Mouse (Mus musculus): ENCODE measurements around the gene Slc25a1. TPM values are rescaled to one million over a fixed set of nuclear protein-coding genes. Genes with fewer than 3 reads are reported as not detected.

Gene Slc25a1
- total and polyA plus RNA-seq, 3 experiments: 113 to 141 (median 134) TPM

GRCm38 (mm10) chr16:17938821-17939220 lies 10.8 kb upstream of the Slc25a1 start (continued):
- TF ChIP-seq MAFK (IDR thresholded peaks at IDR 0.05; ENCODE audit: insufficient replicate concordance, low read length) (no peak), NELFE (IDR thresholded peaks at IDR 0.05; ENCODE audit: low read depth, low read length) (no peak), JUND (conservative IDR thresholded peaks at IDR 0.05; ENCODE audit: low read depth, low read length) (no peak), ZKSCAN1 (IDR thresholded peaks at IDR 0.05; ENCODE audit: borderline replicate concordance, low read depth, low read length) (no peak), MXI1 (IDR thresholded peaks at IDR 0.05; ENCODE audit: low read depth, low read length) (no peak), MYC (IDR thresholded peaks at IDR 0.05; ENCODE audit: low read depth, low read length) (no peak), SMC3 (IDR thresholded peaks at IDR 0.05; ENCODE audit: low read depth, low read length) (peak; percentile 94)

- Histone ChIP-seq H3K4me2 (ENCODE audit: insufficient read depth, low read depth, poor library complexity, severe bottlenecking) (peak overlapping the region; percentile 47), H3K36me3 (replicated peaks in 1 of 2; ENCODE audit: control insufficient read depth in 1 of 2, insufficient read depth in 1 of 2, low read length in 1 of 2) (no peaks in the 10 kb centered on the region), H3K79me2 (replicated peaks; ENCODE audit: control insufficient read depth, extremely low read depth, insufficient read depth, poor library complexity, severe bottlenecking) (no peaks in the 10 kb centered on the region), H3K9me3 (replicated peaks; ENCODE audit: low read length) (no peaks in the 10 kb centered on the region), H3K9ac (ENCODE audit: insufficient read depth, low read depth) (no peak overlapping the region), H3K4me1 (ENCODE audit: control insufficient read depth in 1 of 2, insufficient read depth in 2 of 2) (peaks cover 0 to 9% of the 10 kb centered on the region in 2 experiments; a peak in 2 of 4 replicates), H3K4me3 (replicated peaks in 1 of 3; ENCODE audit: low read depth in 2 of 3, low read length in 2 of 3, poor library complexity in 1 of 3) (no peak overlapping the region), H3K27me3 (replicated peaks) (peaks cover 59% of the 10 kb centered on the region), H3K27ac (ENCODE audit: insufficient read depth, low read depth) (no peak overlapping the region)
- in situ Hi-C loops (cut with MboI; ENCODE audit: low pct_ligation_motif_present, low pct_unique_long_range_greater_than_20kb, low sequenced_read_pairs): no loop called here
- no peak for TF ChIP-seq MXI1 (IDR thresholded peaks at IDR 0.05; ENCODE audit: low read depth, low read length)
- no peak for TF ChIP-seq BHLHE40 (IDR thresholded peaks at IDR 0.05; ENCODE audit: low read depth, low read length)
- TF ChIP-seq ELF1 (IDR thresholded peaks at IDR 0.05; ENCODE audit: low read depth, low read length): no peak
- TF ChIP-seq RCOR1 (conservative IDR thresholded peaks at IDR 0.05; ENCODE audit: low read depth, low read length): no peak
- TF ChIP-seq ZC3H11A (IDR thresholded peaks at IDR 0.05; ENCODE audit: low read depth, low read length): no peak
- TF ChIP-seq ZMIZ1 (IDR thresholded peaks at IDR 0.05; ENCODE audit: low read depth, low read length): no peak
- TF ChIP-seq MYC (IDR thresholded peaks at IDR 0.05; ENCODE audit: low read depth, low read length): no peak
- TF ChIP-seq NELFE (IDR thresholded peaks at IDR 0.05; ENCODE audit: low read depth, low read length): no peak
- no peak for TF ChIP-seq TBP (conservative IDR thresholded peaks at IDR 0.05; ENCODE audit: low read depth, low read length)
- TF ChIP-seq KAT2A (IDR thresholded peaks at IDR 0.05; ENCODE audit: insufficient replicate concordance, low read length): no peak
- TF ChIP-seq USF1 (IDR thresholded peaks at IDR 0.05; ENCODE audit: low read depth, low read length): no peak
- no peak for TF ChIP-seq CHD2 (IDR thresholded peaks at IDR 0.05; ENCODE audit: low read length)
- no peak for TF ChIP-seq ZNF384 (IDR thresholded peaks at IDR 0.05; ENCODE audit: low read depth, low read length)
- TF ChIP-seq JUND (conservative IDR thresholded peaks at IDR 0.05; ENCODE audit: low read depth, low read length): no peak
- TF ChIP-seq MAFK (IDR thresholded peaks at IDR 0.05; ENCODE audit: insufficient replicate concordance, low read length): no peak
- no peak for TF ChIP-seq ETS1 (conservative IDR thresholded peaks at IDR 0.05; ENCODE audit: low read depth, low read length)
- TF ChIP-seq EP300 (IDR thresholded peaks at IDR 0.05; ENCODE audit: low read length): no peak
- dilution Hi-C loops (cut with MboI; ENCODE audit: extremely low pct_ligation_motif_present, extremely low pct_unique_long_range_greater_than_20kb, low sequenced_read_pairs): no loop called here
- no peak for DNase-seq (ENCODE audit: extremely low read depth)
Observed at GRCm38 (mm10) chr16:17938187-17938586, 10.2 kb upstream of the Slc25a1 start.
